Mouse (Mus musculus): ENCODE data around the gene Tecr. TPM values are rescaled to one million over a fixed set of nuclear protein-coding genes. Genes with fewer than 3 reads are reported as not detected.

Tecr gene
- total and polyA plus RNA-seq, 3 experiments = 145 to 305 (median 216) TPM

DNA sequence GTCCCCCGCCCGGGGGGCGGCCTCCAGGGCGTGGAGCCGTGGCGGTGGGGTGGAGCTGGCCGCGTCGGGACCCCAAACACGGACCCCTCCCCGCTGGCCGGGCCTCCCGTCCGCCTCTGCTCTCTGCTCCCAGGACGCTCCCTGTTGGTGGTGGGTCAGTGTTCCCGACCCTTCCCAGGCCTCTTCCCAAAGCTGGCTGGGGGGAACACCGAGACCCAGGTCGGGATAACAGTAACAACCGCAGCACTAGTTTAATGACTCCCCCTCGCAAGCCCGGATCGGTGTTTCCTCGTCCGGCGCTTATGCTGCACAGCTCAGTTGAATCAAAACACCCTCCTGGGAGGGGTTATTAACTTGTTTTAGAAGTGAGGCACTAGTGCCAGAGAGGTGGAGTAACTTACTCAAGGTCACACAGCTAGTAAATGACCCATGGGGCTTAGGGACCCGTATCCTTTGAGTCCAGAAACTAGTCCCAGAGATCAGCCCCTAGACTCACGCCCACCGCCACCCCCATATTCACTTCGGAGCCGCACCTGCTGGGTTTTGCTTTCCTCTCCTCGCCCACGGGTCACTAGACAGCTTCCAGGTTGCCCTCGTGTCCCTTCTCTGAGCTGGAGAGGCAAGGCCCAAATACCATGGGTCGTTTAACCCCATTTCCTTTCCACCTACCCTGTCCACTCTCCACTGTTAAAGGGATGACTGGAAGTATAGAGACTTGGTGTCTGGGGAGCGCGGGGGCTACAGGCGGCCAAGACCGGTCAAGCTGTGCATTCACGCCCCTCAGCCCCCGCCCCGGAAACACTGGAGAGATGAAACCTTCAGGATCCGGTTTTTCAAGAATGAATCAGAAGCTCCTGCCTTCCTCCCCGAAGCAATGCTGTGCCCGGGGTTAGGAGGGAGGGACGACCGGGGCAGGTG lies 45.2 kb upstream of the Tecr start:
- TF ChIP-seq TAL1 (conservative IDR thresholded peaks at IDR 0.05; ENCODE audit: low read depth, low read length) (no peak), CTCF (IDR thresholded peaks at IDR 0.05; ENCODE audit: low read depth, low read length) (no peak), GATA1 (IDR thresholded peaks at IDR 0.05; ENCODE audit: borderline replicate concordance, low read length) (no peak), POLR2AphosphoS5 (IDR thresholded peaks at IDR 0.05; ENCODE audit: insufficient replicate concordance, low read depth, low read length) (no peak), GATA2 (IDR thresholded peaks at IDR 0.05; ENCODE audit: borderline replicate concordance, low read depth, low read length) (no peak)
- Histone ChIP-seq H3K4me3 (ENCODE audit: low read depth, low read length) (peak overlapping the region; percentile 86), H3K27me3 (ENCODE audit: insufficient read depth, low read length) (0 out of 2 replicates have a peak, but pooled peaks cover 3% of the 10 kb centered on the region), H3K36me3 (replicated peaks) (peaks cover 37% of the 10 kb centered on the region), H3K4me1 (ENCODE audit: insufficient read depth, low read depth, low read length) (peaks cover 24% of the 10 kb centered on the region), H3K9me3 (replicated peaks) (peaks cover 5% of the 10 kb centered on the region)
- ATAC-seq (ENCODE audit: extremely low read depth, insufficient number of reproducible peaks, low FRiP score, poor library complexity, severe bottlenecking) (no peak), DNase-seq (ENCODE audit: low spot score) (no peak)

DNA sequence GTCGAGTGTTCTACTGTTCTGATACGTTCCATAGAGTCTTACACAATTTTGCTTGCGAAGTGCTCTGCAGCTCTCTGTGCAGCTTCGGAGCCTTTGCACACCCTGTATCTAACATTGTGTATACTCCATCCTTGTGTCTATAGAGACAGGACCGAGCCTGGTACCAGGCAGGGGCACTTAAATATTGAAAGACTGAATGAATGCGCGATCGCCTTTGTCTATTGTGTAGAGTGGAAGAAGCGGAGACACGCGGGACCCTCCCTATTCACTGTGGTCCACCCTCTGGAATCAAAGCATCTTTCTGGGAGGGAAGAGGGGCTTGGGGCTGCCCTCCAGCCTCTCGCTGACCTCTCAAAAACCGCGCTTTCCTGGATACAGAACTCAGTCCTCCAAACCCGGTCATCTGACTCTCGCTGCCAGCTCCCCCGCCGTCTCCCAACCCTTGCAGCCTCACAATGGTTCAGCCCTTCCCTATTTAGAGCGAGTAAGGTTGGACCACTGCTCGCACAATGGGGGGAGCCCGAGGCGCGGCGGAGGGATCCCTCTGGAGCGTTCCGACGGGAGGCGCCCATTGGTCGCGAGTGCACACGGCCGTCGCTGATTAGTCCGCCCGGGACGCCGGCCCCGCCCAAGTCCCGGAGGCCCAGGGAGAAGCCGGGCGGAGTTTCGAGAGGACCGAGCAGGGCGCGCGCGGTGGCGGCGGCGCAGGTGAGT lies 44.4 kb upstream of the Tecr start, which contains the start of gene Gipc1:
Gene Gipc1, plus strand, starts transcription at position 648 of the 714 bp plus-strand sequence.
- ATAC-seq (ENCODE audit: extremely low read depth, insufficient number of reproducible peaks, low FRiP score, poor library complexity, severe bottlenecking) (peak; percentile 98), DNase-seq (ENCODE audit: low spot score) (peak; percentile 99)
- peaks cover 24% of the 10 kb centered on the region for H3K4me1 ChIP-seq (ENCODE audit: insufficient read depth, low read depth, low read length)
- peaks cover 8% of the 10 kb centered on the region for H3K9me3 ChIP-seq (replicated peaks)
- TF ChIP-seq TAL1 (conservative IDR thresholded peaks at IDR 0.05; ENCODE audit: low read depth, low read length) (no peak), GATA1 (IDR thresholded peaks at IDR 0.05; ENCODE audit: borderline replicate concordance, low read length) (no peak), POLR2AphosphoS5 (IDR thresholded peaks at IDR 0.05; ENCODE audit: insufficient replicate concordance, low read depth, low read length) (no peak), CTCF (IDR thresholded peaks at IDR 0.05; ENCODE audit: low read depth, low read length) (no peak), GATA2 (IDR thresholded peaks at IDR 0.05; ENCODE audit: borderline replicate concordance, low read depth, low read length) (no peak)
- peak within 1 kb of the TSS; percentile 86 for H3K4me3 ChIP-seq (ENCODE audit: low read depth, low read length)
- H3K36me3 ChIP-seq (replicated peaks) = peaks cover 31% of the 10 kb centered on the region
- peaks cover 8% of the 10 kb centered on the region for H3K27me3 ChIP-seq (ENCODE audit: insufficient read depth, low read length)

DNA sequence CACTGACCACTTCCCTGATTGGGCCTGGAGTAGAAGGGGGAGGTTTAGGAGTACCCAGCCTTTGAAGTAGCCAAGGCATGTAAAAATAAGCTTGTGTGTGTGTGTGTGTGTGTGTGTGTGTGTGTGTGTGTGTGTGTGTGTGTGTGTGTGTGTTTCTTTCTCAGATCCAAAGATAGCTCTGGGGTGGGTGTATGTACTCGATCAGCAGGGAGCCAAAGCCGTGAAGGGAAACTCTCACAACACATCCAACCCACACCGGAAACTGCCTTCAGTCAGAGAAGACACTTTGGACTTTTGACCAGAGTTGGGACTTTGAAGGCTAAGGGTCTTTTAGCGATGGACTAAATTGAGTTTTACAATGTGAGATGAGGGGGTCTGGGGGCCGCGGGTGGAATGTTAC lies 41.9 kb upstream of the Tecr start:
- DNase-seq (ENCODE audit: low spot score) (no peak), ATAC-seq (ENCODE audit: extremely low read depth, insufficient number of reproducible peaks, low FRiP score, poor library complexity, severe bottlenecking) (no peak)
- H3K9me3 ChIP-seq (replicated peaks) = peaks cover 8% of the 10 kb centered on the region
- peaks cover 8% of the 10 kb centered on the region for H3K36me3 ChIP-seq (replicated peaks)
- H3K4me1 ChIP-seq (ENCODE audit: insufficient read depth, low read depth, low read length) = peaks cover 21% of the 10 kb centered on the region
- H3K27me3 ChIP-seq (ENCODE audit: insufficient read depth, low read length) = peaks cover 18% of the 10 kb centered on the region
- H3K4me3 ChIP-seq (ENCODE audit: low read depth, low read length) = no peak overlapping the region
- TF ChIP-seq CTCF (IDR thresholded peaks at IDR 0.05; ENCODE audit: low read depth, low read length) = no peak
- no peak for TF ChIP-seq TAL1 (conservative IDR thresholded peaks at IDR 0.05; ENCODE audit: low read depth, low read length)
- TF ChIP-seq GATA2 (IDR thresholded peaks at IDR 0.05; ENCODE audit: borderline replicate concordance, low read depth, low read length) = no peak
- TF ChIP-seq GATA1 (IDR thresholded peaks at IDR 0.05; ENCODE audit: borderline replicate concordance, low read length) = no peak
- TF ChIP-seq POLR2AphosphoS5 (IDR thresholded peaks at IDR 0.05; ENCODE audit: insufficient replicate concordance, low read depth, low read length) = no peak

DNA sequence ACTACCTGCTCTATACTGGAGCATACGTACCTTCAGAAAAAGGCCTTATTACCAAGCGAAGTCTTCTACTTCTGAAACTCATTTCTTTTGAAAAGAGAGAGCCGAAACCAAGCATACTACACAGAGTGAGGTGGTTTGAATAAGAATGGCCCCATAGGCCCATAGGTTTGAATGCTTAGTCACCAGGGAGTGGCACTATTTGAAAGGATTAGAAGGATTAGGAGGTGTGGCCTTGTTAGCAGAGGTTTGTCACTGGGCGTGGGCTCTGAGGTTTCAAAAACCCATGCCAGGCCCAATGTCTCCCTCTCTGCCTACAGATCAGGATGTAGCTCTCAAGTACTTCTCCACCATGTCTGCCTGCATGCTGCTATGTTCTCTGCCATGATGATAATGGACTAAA lies 40.3 kb upstream of the Tecr start:
- Histone ChIP-seq H3K27me3 (ENCODE audit: insufficient read depth, low read length) (peaks cover 26% of the 10 kb centered on the region), H3K36me3 (replicated peaks) (no peaks in the 10 kb centered on the region), H3K9me3 (replicated peaks) (peaks cover 8% of the 10 kb centered on the region), H3K4me1 (ENCODE audit: insufficient read depth, low read depth, low read length) (peaks cover 11% of the 10 kb centered on the region), H3K4me3 (ENCODE audit: low read depth, low read length) (no peak overlapping the region)
- DNase-seq (ENCODE audit: low spot score) = no peak
- no peak for TF ChIP-seq GATA1 (IDR thresholded peaks at IDR 0.05; ENCODE audit: borderline replicate concordance, low read length)
- no peak for ATAC-seq (ENCODE audit: extremely low read depth, insufficient number of reproducible peaks, low FRiP score, poor library complexity, severe bottlenecking)

DNA sequence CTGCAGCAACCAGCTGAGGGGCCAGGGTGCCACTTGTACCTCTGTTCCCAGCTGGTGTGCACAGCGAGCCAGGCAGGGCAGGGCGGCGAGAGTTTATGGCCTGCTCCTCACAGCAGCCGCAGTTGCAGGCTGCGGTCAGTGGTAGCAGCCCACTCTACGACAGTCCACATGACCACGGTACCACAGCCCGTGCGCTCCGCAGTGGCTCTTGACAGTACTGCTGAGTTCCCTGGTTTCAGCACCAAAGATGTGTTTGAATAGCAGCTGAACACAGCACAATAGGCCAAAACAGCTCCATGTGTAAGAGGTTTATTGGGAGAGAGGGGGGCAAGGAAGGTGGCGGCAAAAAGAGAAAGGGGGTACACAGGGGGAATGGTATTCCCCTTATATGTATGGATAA lies 39.7 kb upstream of the Tecr start:
- H3K36me3 ChIP-seq (replicated peaks) = no peaks in the 10 kb centered on the region
- ATAC-seq (ENCODE audit: extremely low read depth, insufficient number of reproducible peaks, low FRiP score, poor library complexity, severe bottlenecking) = no peak
- TF ChIP-seq POLR2AphosphoS5 (IDR thresholded peaks at IDR 0.05; ENCODE audit: insufficient replicate concordance, low read depth, low read length) (no peak), GATA2 (IDR thresholded peaks at IDR 0.05; ENCODE audit: borderline replicate concordance, low read depth, low read length) (no peak), TAL1 (conservative IDR thresholded peaks at IDR 0.05; ENCODE audit: low read depth, low read length) (no peak), CTCF (IDR thresholded peaks at IDR 0.05; ENCODE audit: low read depth, low read length) (no peak), GATA1 (IDR thresholded peaks at IDR 0.05; ENCODE audit: borderline replicate concordance, low read length) (no peak)
- H3K4me3 ChIP-seq (ENCODE audit: low read depth, low read length) = no peak overlapping the region
- H3K27me3 ChIP-seq (ENCODE audit: insufficient read depth, low read length) = peaks cover 32% of the 10 kb centered on the region
- H3K4me1 ChIP-seq (ENCODE audit: insufficient read depth, low read depth, low read length) = peaks cover 7% of the 10 kb centered on the region
- peaks cover 8% of the 10 kb centered on the region for H3K9me3 ChIP-seq (replicated peaks)
- DNase-seq (ENCODE audit: low spot score) = no peak

DNA sequence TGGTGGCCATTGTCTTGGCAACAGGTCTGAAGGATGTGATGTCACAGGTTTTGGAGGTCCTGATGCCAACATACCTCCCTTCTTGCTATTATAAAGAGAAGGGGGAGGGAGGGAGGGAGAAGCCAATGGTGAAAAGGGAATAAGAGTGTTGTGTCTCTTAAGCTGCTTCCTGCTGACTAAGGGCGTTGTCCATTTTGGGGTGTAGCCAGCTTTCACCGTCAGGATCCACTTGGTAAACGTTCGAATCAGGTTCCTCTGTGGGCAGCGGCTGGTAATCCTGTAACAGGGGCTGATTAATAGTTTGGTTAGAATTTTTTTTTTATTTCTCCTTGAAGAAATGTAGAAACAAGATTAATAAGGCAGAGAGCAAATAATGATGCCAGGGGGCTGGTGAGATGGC lies 31.9 kb upstream of the Tecr start:
- ATAC-seq (ENCODE audit: extremely low read depth, insufficient number of reproducible peaks, low FRiP score, poor library complexity, severe bottlenecking) = no peak
- Histone ChIP-seq H3K9me3 (replicated peaks) (peaks cover 4% of the 10 kb centered on the region), H3K36me3 (replicated peaks) (no peaks in the 10 kb centered on the region), H3K4me3 (ENCODE audit: low read depth, low read length) (no peak overlapping the region), H3K27me3 (ENCODE audit: insufficient read depth, low read length) (peaks cover 46% of the 10 kb centered on the region), H3K4me1 (ENCODE audit: insufficient read depth, low read depth, low read length) (no peaks in the 10 kb centered on the region)
- TF ChIP-seq TAL1 (conservative IDR thresholded peaks at IDR 0.05; ENCODE audit: low read depth, low read length) = no peak
- no peak for TF ChIP-seq GATA2 (IDR thresholded peaks at IDR 0.05; ENCODE audit: borderline replicate concordance, low read depth, low read length)
- TF ChIP-seq GATA1 (IDR thresholded peaks at IDR 0.05; ENCODE audit: borderline replicate concordance, low read length) = no peak
- DNase-seq (ENCODE audit: low spot score) = no peak

All from G1E (cell line).